Mouse (Mus musculus): ENCODE results near the gene U90926. TPM values are rescaled to one million over a fixed set of nuclear protein-coding genes. Genes with fewer than 3 reads are reported as not detected.

Gene U90926
- polyA plus RNA-seq (2012; rRNA removed): 0.45 TPM in 1 of 2 replicates, not detected in the other

- Histone ChIP-seq H3K36me3 (ENCODE audit: control insufficient read depth, insufficient read depth, low read length) (no peaks in the 10 kb centered on the region), H3K27ac (ENCODE audit: control insufficient read depth, insufficient read depth, low read length) (no peak within 1 kb of the TSS), H3K4me3 (ENCODE audit: control insufficient read depth, insufficient read depth, low read length) (no peak within 1 kb of the TSS), H3K27me3 (ENCODE audit: control insufficient read depth, insufficient read depth, low read length) (no peaks in the 10 kb centered on the region), H3K4me1 (replicated peaks; ENCODE audit: control insufficient read depth, insufficient read depth, low read length) (no peaks in the 10 kb centered on the region)
- 87% methylated on average over 4 of the region's 4 CpGs for WGBS
- DNase-seq: no peak
- TF ChIP-seq POLR2A (IDR thresholded peaks at IDR 0.05; ENCODE audit: control insufficient read depth, extremely low read depth, insufficient read depth, low read length, poor library complexity) (no peak), CTCF (IDR thresholded peaks at IDR 0.05; ENCODE audit: borderline replicate concordance, control insufficient read depth, extremely low read depth, insufficient read depth, low read length, poor library complexity) (no peak)
Observed at GRCm38 (mm10) chr5:92215308-92215707, at the start of gene U90926. Gene U90926, minus strand, starts transcription at chr5:92215408.

- DNase-seq: no peak
- 85% methylated on average over 4 of the region's 4 CpGs for WGBS
- TF ChIP-seq POLR2A (IDR thresholded peaks at IDR 0.05; ENCODE audit: control insufficient read depth, extremely low read depth, insufficient read depth, low read length, poor library complexity): no peak
- no peak for TF ChIP-seq CTCF (IDR thresholded peaks at IDR 0.05; ENCODE audit: borderline replicate concordance, control insufficient read depth, extremely low read depth, insufficient read depth, low read length, poor library complexity)
- H3K36me3 ChIP-seq (ENCODE audit: control insufficient read depth, insufficient read depth, low read length): no peaks in the 10 kb centered on the region
- H3K27ac ChIP-seq (ENCODE audit: control insufficient read depth, insufficient read depth, low read length): no peak overlapping the region
- H3K27me3 ChIP-seq (ENCODE audit: control insufficient read depth, insufficient read depth, low read length): no peaks in the 10 kb centered on the region
- no peak overlapping the region for H3K4me3 ChIP-seq (ENCODE audit: control insufficient read depth, insufficient read depth, low read length)
- H3K4me1 ChIP-seq (replicated peaks; ENCODE audit: control insufficient read depth, insufficient read depth, low read length): no peaks in the 10 kb centered on the region
Observed at GRCm38 (mm10) chr5:92263761-92264359, 48.7 kb upstream of the U90926 start.

- Histone ChIP-seq H3K36me3 (ENCODE audit: control insufficient read depth, insufficient read depth, low read length) (no peaks in the 10 kb centered on the region), H3K27ac (ENCODE audit: control insufficient read depth, insufficient read depth, low read length) (no peak overlapping the region), H3K27me3 (ENCODE audit: control insufficient read depth, insufficient read depth, low read length) (no peaks in the 10 kb centered on the region), H3K4me3 (ENCODE audit: control insufficient read depth, insufficient read depth, low read length) (no peak overlapping the region), H3K4me1 (replicated peaks; ENCODE audit: control insufficient read depth, insufficient read depth, low read length) (no peaks in the 10 kb centered on the region)
- TF ChIP-seq CTCF (IDR thresholded peaks at IDR 0.05; ENCODE audit: borderline replicate concordance, control insufficient read depth, extremely low read depth, insufficient read depth, low read length, poor library complexity) (no peak), POLR2A (IDR thresholded peaks at IDR 0.05; ENCODE audit: control insufficient read depth, extremely low read depth, insufficient read depth, low read length, poor library complexity) (no peak)
- WGBS: 92% methylated on average over 8 of the region's 8 CpGs
- DNase-seq: no peak
Observed at GRCm38 (mm10) chr5:92262646-92263045, 47.4 kb upstream of the U90926 start.

GRCm38 (mm10) chr5:92256218-92256617 lies 41.0 kb upstream of the U90926 start, which contains the start of gene Ppef2:
Gene Ppef2, minus strand, starts transcription at chr5:92256278.
- Histone ChIP-seq H3K4me1 (replicated peaks; ENCODE audit: control insufficient read depth, insufficient read depth, low read length) (0 out of 2 replicates have a peak, but pooled peaks cover 7% of the 10 kb centered on the region), H3K27me3 (ENCODE audit: control insufficient read depth, insufficient read depth, low read length) (no peaks in the 10 kb centered on the region), H3K36me3 (ENCODE audit: control insufficient read depth, insufficient read depth, low read length) (no peaks in the 10 kb centered on the region), H3K4me3 (ENCODE audit: control insufficient read depth, insufficient read depth, low read length) (no peak within 1 kb of the TSS), H3K27ac (ENCODE audit: control insufficient read depth, insufficient read depth, low read length) (no peak within 1 kb of the TSS)
- no peak for TF ChIP-seq CTCF (IDR thresholded peaks at IDR 0.05; ENCODE audit: borderline replicate concordance, control insufficient read depth, extremely low read depth, insufficient read depth, low read length, poor library complexity)
- WGBS: 53% methylated on average over 6 of the region's 6 CpGs
- DNase-seq: no peak

GRCm38 (mm10) chr5:92254476-92254875 lies 39.3 kb upstream of the U90926 start:
- DNase-seq: no peak
- H3K27ac ChIP-seq (ENCODE audit: control insufficient read depth, insufficient read depth, low read length): no peak overlapping the region
- TF ChIP-seq CTCF (IDR thresholded peaks at IDR 0.05; ENCODE audit: borderline replicate concordance, control insufficient read depth, extremely low read depth, insufficient read depth, low read length, poor library complexity) (no peak), POLR2A (IDR thresholded peaks at IDR 0.05; ENCODE audit: control insufficient read depth, extremely low read depth, insufficient read depth, low read length, poor library complexity) (no peak)
- H3K4me3 ChIP-seq (ENCODE audit: control insufficient read depth, insufficient read depth, low read length): no peak overlapping the region
- H3K4me1 ChIP-seq (replicated peaks; ENCODE audit: control insufficient read depth, insufficient read depth, low read length): 0 out of 2 replicates have a peak, but pooled peaks cover 7% of the 10 kb centered on the region
- no peaks in the 10 kb centered on the region for H3K27me3 ChIP-seq (ENCODE audit: control insufficient read depth, insufficient read depth, low read length)
- H3K36me3 ChIP-seq (ENCODE audit: control insufficient read depth, insufficient read depth, low read length): no peaks in the 10 kb centered on the region
- 28% methylated on average over 6 of the region's 6 CpGs for WGBS

GRCm38 (mm10) chr5:92252797-92253343 lies 37.7 kb upstream of the U90926 start:
- Histone ChIP-seq H3K27me3 (ENCODE audit: control insufficient read depth, insufficient read depth, low read length) (no peaks in the 10 kb centered on the region), H3K4me3 (ENCODE audit: control insufficient read depth, insufficient read depth, low read length) (no peak overlapping the region), H3K27ac (ENCODE audit: control insufficient read depth, insufficient read depth, low read length) (no peak overlapping the region), H3K36me3 (ENCODE audit: control insufficient read depth, insufficient read depth, low read length) (no peaks in the 10 kb centered on the region), H3K4me1 (replicated peaks; ENCODE audit: control insufficient read depth, insufficient read depth, low read length) (0 out of 2 replicates have a peak, but pooled peaks cover 7% of the 10 kb centered on the region)
- WGBS: 43% methylated on average over 18 of the region's 18 CpGs
- no peak for TF ChIP-seq POLR2A (IDR thresholded peaks at IDR 0.05; ENCODE audit: control insufficient read depth, extremely low read depth, insufficient read depth, low read length, poor library complexity)
- no peak for TF ChIP-seq CTCF (IDR thresholded peaks at IDR 0.05; ENCODE audit: borderline replicate concordance, control insufficient read depth, extremely low read depth, insufficient read depth, low read length, poor library complexity)
- DNase-seq: no peak

Measured in thymus, adult 2 months (tissue).